Mouse (Mus musculus) kidney, embryonic 16.5 days (tissue): Measurements from ENCODE around the gene Mthfsl. TPM values are rescaled to one million over a fixed set of nuclear protein-coding genes. Genes with fewer than 3 reads are reported as not detected.
"Not testable (repeated sequence)": the region's sequence is repeated elsewhere in the genome, so short reads cannot be mapped to it uniquely, and the experiment has no call there.

Experiments used
- ATAC-seq: fragments of 200-750 bp; cut with Nextera tagmentation; 2 replicates; pipeline ENCODE4 v1.8.0; 2017; ENCODE audit warnings: moderate TSS enrichment; ENCODE audit not compliant: low FRiP score, low TSS enrichment
- H3K27ac ChIP-seq: fragments of 300-500 bp; sonication (generic); 2 replicates; pipeline ENCODE4 v1.5.1; 2014; ENCODE audit warnings: low read length
- H3K27me3 ChIP-seq: fragments of 300-500 bp; sonication (generic); 2 replicates; pipeline ENCODE4 v1.6.1; 2014; ENCODE audit warnings: low read length, control low read depth, mixed read lengths; ENCODE audit not compliant: insufficient read depth
- H3K36me3 ChIP-seq: fragments of 300-500 bp; sonication (generic); 2 replicates; pipeline ENCODE4 v1.6.1; 2014; ENCODE audit warnings: low read length, control low read depth, mixed read lengths; ENCODE audit not compliant: insufficient read depth
- H3K4me1 ChIP-seq: fragments of 300-500 bp; sonication (generic); 2 replicates; pipeline ENCODE4 v1.6.1; 2014; ENCODE audit warnings: low read length, control low read depth, mixed read lengths; ENCODE audit not compliant: insufficient read depth
- H3K4me2 ChIP-seq: fragments of 300-500 bp; sonication (generic); replicated peaks from 2 replicates; pipeline ENCODE4 v1.6.1; 2014; ENCODE audit warnings: low read depth, low read length
- H3K4me3 ChIP-seq: fragments of 300-500 bp; sonication (generic); 2 replicates; pipeline ENCODE4 v1.5.1; 2014; ENCODE audit warnings: mild to moderate bottlenecking, low read length
- H3K9ac ChIP-seq: fragments of 300-500 bp; sonication (generic); replicated peaks from 2 replicates; pipeline ENCODE4 v1.6.1; 2014; ENCODE audit warnings: low read length
- H3K9me3 ChIP-seq: fragments of 300-500 bp; sonication (generic); 2 replicates; pipeline ENCODE4 v1.6.1; 2016; ENCODE audit warnings: low read length, control low read depth
- WGBS: fragments of 180-500 bp; shearing (Covaris S2); extraction: QIAGEN DNeasy Blood & Tissue Kit; methylation state at CpG from one replicate; pipeline ENCODE4 v1.1.7; 2014; 5-methylcytosine and 5-hydroxymethylcytosine counted together
- polyA plus RNA-seq: library from polyadenylated mRNA; unstranded; fragments of >200 nt; fragmentation: Nextera tagmentation; extraction: Ambion mirVana; gene quantifications from 2 replicates; pipeline ENCODE4 v1.2.1, GENCODE M21; 2015

Mthfsl gene
- polyA plus RNA-seq, 1 experiment from 2014 or later = 50.8 TPM

GRCm38 (mm10) chr9:88719073-88719921 lies 799 bp downstream of the Mthfsl start:
- H3K9ac ChIP-seq = peak overlapping the region; percentile 41; the same call in 1 of the 2 replicates
- peak; percentile 96 for ATAC-seq
- 7% methylated on average over 13 of the region's 46 CpGs for WGBS
- H3K27me3 ChIP-seq, H3K4me1 ChIP-seq, H3K36me3 ChIP-seq, H3K9me3 ChIP-seq, H3K27ac ChIP-seq: not testable (repeated sequence)
- H3K4me2 ChIP-seq = peak overlapping the region; percentile 49
- peak overlapping the region; percentile 37 for H3K4me3 ChIP-seq

- not testable (repeated sequence) for H3K27me3 ChIP-seq, H3K9me3 ChIP-seq, H3K9ac ChIP-seq, H3K36me3 ChIP-seq, ATAC-seq, H3K27ac ChIP-seq, H3K4me1 ChIP-seq
- Histone ChIP-seq H3K4me3 (peak overlapping the region; percentile 37; the same call in 1 of the 2 replicates), H3K4me2 (peak overlapping the region; percentile 49)
- 74% methylated on average over 5 of the region's 5 CpGs for WGBS
Observed at GRCm38 (mm10) chr9:88718593-88718992, 1.5 kb downstream of the Mthfsl start.

- not testable (repeated sequence) for H3K27ac ChIP-seq, H3K9me3 ChIP-seq, ATAC-seq, H3K4me3 ChIP-seq, H3K4me2 ChIP-seq, H3K36me3 ChIP-seq, H3K27me3 ChIP-seq, H3K4me1 ChIP-seq, H3K9ac ChIP-seq
- 24% methylated on average over 2 of the region's 2 CpGs for WGBS
Observed at GRCm38 (mm10) chr9:88718140-88718539, 2.0 kb downstream of the Mthfsl start.

GRCm38 (mm10) chr9:88714515-88714914 lies 5.6 kb downstream of the Mthfsl start:
- not testable (repeated sequence) for H3K4me3 ChIP-seq, H3K27ac ChIP-seq, H3K36me3 ChIP-seq, H3K9me3 ChIP-seq, H3K4me1 ChIP-seq, H3K4me2 ChIP-seq, H3K9ac ChIP-seq, ATAC-seq, H3K27me3 ChIP-seq
- WGBS = 62% methylated on average over 5 of the region's 5 CpGs

- WGBS = 77% methylated on average over 3 of the region's 3 CpGs
- not testable (repeated sequence) for H3K4me1 ChIP-seq, H3K4me3 ChIP-seq, H3K36me3 ChIP-seq, ATAC-seq, H3K4me2 ChIP-seq, H3K27me3 ChIP-seq, H3K27ac ChIP-seq, H3K9me3 ChIP-seq, H3K9ac ChIP-seq
Observed at GRCm38 (mm10) chr9:88712164-88712749, 7.8 kb downstream of the Mthfsl start.

- not testable (repeated sequence) for H3K4me3 ChIP-seq, H3K27ac ChIP-seq, ATAC-seq, H3K27me3 ChIP-seq, H3K9ac ChIP-seq, H3K9me3 ChIP-seq, H3K36me3 ChIP-seq, H3K4me1 ChIP-seq, H3K4me2 ChIP-seq
- 96% methylated on average over 4 of the region's 5 CpGs for WGBS
Observed at GRCm38 (mm10) chr9:88710910-88711438, 9.1 kb downstream of the Mthfsl start.

- not testable (repeated sequence) for ATAC-seq, H3K36me3 ChIP-seq, H3K4me2 ChIP-seq, H3K27ac ChIP-seq, H3K9me3 ChIP-seq, H3K4me1 ChIP-seq, H3K4me3 ChIP-seq, H3K9ac ChIP-seq, H3K27me3 ChIP-seq
- WGBS = 94% methylated on average over 2 of the region's 2 CpGs
Observed at GRCm38 (mm10) chr9:88710439-88710838, 9.7 kb downstream of the Mthfsl start.

GRCm38 (mm10) chr9:88709794-88710193 lies 10.3 kb downstream of the Mthfsl start:
- not testable (repeated sequence) for H3K4me2 ChIP-seq, H3K36me3 ChIP-seq, H3K9ac ChIP-seq, H3K27ac ChIP-seq, H3K4me3 ChIP-seq, H3K9me3 ChIP-seq, ATAC-seq, H3K4me1 ChIP-seq, H3K27me3 ChIP-seq
- WGBS = 68% methylated on average over 5 of the region's 5 CpGs

GRCm38 (mm10) chr9:88709304-88709703 lies 10.8 kb downstream of the Mthfsl start:
- no peaks in the 10 kb centered on the region for H3K36me3 ChIP-seq
- H3K4me2 ChIP-seq = no peak overlapping the region
- 86% methylated on average over 6 of the region's 6 CpGs for WGBS
- no peaks in the 10 kb centered on the region for H3K9me3 ChIP-seq
- ATAC-seq = no peak
- no peaks in the 10 kb centered on the region for H3K4me1 ChIP-seq
- no peaks in the 10 kb centered on the region for H3K27me3 ChIP-seq
- no peak overlapping the region for H3K4me3 ChIP-seq
- H3K27ac ChIP-seq = no peak overlapping the region
- H3K9ac ChIP-seq = no peak overlapping the region

GRCm38 (mm10) chr9:88706700-88707099 lies 13.4 kb downstream of the Mthfsl start:
- no peaks in the 10 kb centered on the region for H3K36me3 ChIP-seq
- no peaks in the 10 kb centered on the region for H3K4me1 ChIP-seq
- no peak overlapping the region for H3K27ac ChIP-seq
- no peaks in the 10 kb centered on the region for H3K9me3 ChIP-seq
- H3K9ac ChIP-seq = no peak overlapping the region
- no peak overlapping the region for H3K4me2 ChIP-seq
- H3K27me3 ChIP-seq = no peaks in the 10 kb centered on the region
- H3K4me3 ChIP-seq = no peak overlapping the region
- ATAC-seq = peak; percentile 67; the same call in 1 of the 2 replicates
- 42% methylated on average over 4 of the region's 4 CpGs for WGBS
